Mouse (Mus musculus): Measurements from ENCODE around the gene Cdkal1. TPM values are rescaled to one million over a fixed set of nuclear protein-coding genes. Genes with fewer than 3 reads are reported as not detected.

The Cdkal1 gene
- polyA plus RNA-seq, 1 experiment, result 11.5 TPM

- WGBS, result 68% methylated on average over 4 of the region's 4 CpGs
- Histone ChIP-seq H3K27ac (ENCODE audit: control insufficient read depth, insufficient read depth, low read depth, low read length, poor library complexity) (no peak overlapping the region), H3K4me3 (replicated peaks; ENCODE audit: control insufficient read depth, low read depth, low read length) (no peak overlapping the region), H3K4me1 (ENCODE audit: control insufficient read depth, insufficient read depth, low read length) (no peaks in the 10 kb centered on the region)
- TF ChIP-seq POLR2A (IDR thresholded peaks at IDR 0.05; ENCODE audit: borderline replicate concordance, control insufficient read depth, low read depth, low read length) (no peak), CTCF (IDR thresholded peaks at IDR 0.05; ENCODE audit: control insufficient read depth, insufficient read depth, low read length) (no peak)
Observed at GRCm38 (mm10) chr13:29185545-29185944, 669.9 kb downstream of the Cdkal1 start.

- no peak overlapping the region for H3K4me3 ChIP-seq (replicated peaks; ENCODE audit: control insufficient read depth, low read depth, low read length)
- no peaks in the 10 kb centered on the region for H3K4me1 ChIP-seq (ENCODE audit: control insufficient read depth, insufficient read depth, low read length)
- H3K27ac ChIP-seq (ENCODE audit: control insufficient read depth, insufficient read depth, low read depth, low read length, poor library complexity), result no peak overlapping the region
- TF ChIP-seq CTCF (IDR thresholded peaks at IDR 0.05; ENCODE audit: control insufficient read depth, insufficient read depth, low read length), result no peak
- TF ChIP-seq POLR2A (IDR thresholded peaks at IDR 0.05; ENCODE audit: borderline replicate concordance, control insufficient read depth, low read depth, low read length), result no peak
- 82% methylated on average over 2 of the region's 2 CpGs for WGBS
Observed at GRCm38 (mm10) chr13:29184545-29184944, 670.9 kb downstream of the Cdkal1 start.

GRCm38 (mm10) chr13:29179861-29180260 is 675.6 kb downstream of the Cdkal1 start:
- H3K4me1 ChIP-seq (ENCODE audit: control insufficient read depth, insufficient read depth, low read length), result no peaks in the 10 kb centered on the region
- TF ChIP-seq POLR2A (IDR thresholded peaks at IDR 0.05; ENCODE audit: borderline replicate concordance, control insufficient read depth, low read depth, low read length), result no peak
- no peak for TF ChIP-seq CTCF (IDR thresholded peaks at IDR 0.05; ENCODE audit: control insufficient read depth, insufficient read depth, low read length)
- 87% methylated on average over 4 of the region's 4 CpGs for WGBS
- H3K4me3 ChIP-seq (replicated peaks; ENCODE audit: control insufficient read depth, low read depth, low read length), result no peak overlapping the region
- H3K27ac ChIP-seq (ENCODE audit: control insufficient read depth, insufficient read depth, low read depth, low read length, poor library complexity), result no peak overlapping the region

- no peak for TF ChIP-seq POLR2A (IDR thresholded peaks at IDR 0.05; ENCODE audit: borderline replicate concordance, control insufficient read depth, low read depth, low read length)
- no peak for TF ChIP-seq CTCF (IDR thresholded peaks at IDR 0.05; ENCODE audit: control insufficient read depth, insufficient read depth, low read length)
- no peaks in the 10 kb centered on the region for H3K4me1 ChIP-seq (ENCODE audit: control insufficient read depth, insufficient read depth, low read length)
- 78% methylated on average over 4 of the region's 4 CpGs for WGBS
Observed at GRCm38 (mm10) chr13:29179260-29179659, 676.2 kb downstream of the Cdkal1 start.

GRCm38 (mm10) chr13:29177889-29178486 is 677.5 kb downstream of the Cdkal1 start:
- H3K4me3 ChIP-seq (replicated peaks; ENCODE audit: control insufficient read depth, low read depth, low read length), result no peak overlapping the region
- WGBS, result 66% methylated on average over 5 of the region's 5 CpGs
- TF ChIP-seq CTCF (IDR thresholded peaks at IDR 0.05; ENCODE audit: control insufficient read depth, insufficient read depth, low read length), result no peak
- no peak for TF ChIP-seq POLR2A (IDR thresholded peaks at IDR 0.05; ENCODE audit: borderline replicate concordance, control insufficient read depth, low read depth, low read length)

More at GRCm38 (mm10) chr13:29179260-29179659, 676.2 kb downstream of the Cdkal1 start:
- H3K27ac ChIP-seq (ENCODE audit: control insufficient read depth, insufficient read depth, low read depth, low read length, poor library complexity), result no peak overlapping the region
- H3K4me3 ChIP-seq (replicated peaks; ENCODE audit: control insufficient read depth, low read depth, low read length), result no peak overlapping the region

GRCm38 (mm10) chr13:29169356-29169755 is 686.1 kb downstream of the Cdkal1 start:
- WGBS, result 17% methylated on average over 1 of the region's 1 CpGs
- no peak for TF ChIP-seq POLR2A (IDR thresholded peaks at IDR 0.05; ENCODE audit: borderline replicate concordance, control insufficient read depth, low read depth, low read length)
- TF ChIP-seq CTCF (IDR thresholded peaks at IDR 0.05; ENCODE audit: control insufficient read depth, insufficient read depth, low read length), result no peak
- no peak overlapping the region for H3K4me3 ChIP-seq (replicated peaks; ENCODE audit: control insufficient read depth, low read depth, low read length)
- no peak overlapping the region for H3K27ac ChIP-seq (ENCODE audit: control insufficient read depth, insufficient read depth, low read depth, low read length, poor library complexity)
- H3K4me1 ChIP-seq (ENCODE audit: control insufficient read depth, insufficient read depth, low read length), result no peaks in the 10 kb centered on the region

More at GRCm38 (mm10) chr13:29177889-29178486, 677.5 kb downstream of the Cdkal1 start:
- no peaks in the 10 kb centered on the region for H3K4me1 ChIP-seq (ENCODE audit: control insufficient read depth, insufficient read depth, low read length)
- no peak overlapping the region for H3K27ac ChIP-seq (ENCODE audit: control insufficient read depth, insufficient read depth, low read depth, low read length, poor library complexity)

- 64% methylated on average over 15 of the region's 15 CpGs for WGBS
- no peak overlapping the region for H3K4me3 ChIP-seq (replicated peaks; ENCODE audit: control insufficient read depth, low read depth, low read length)
- TF ChIP-seq POLR2A (IDR thresholded peaks at IDR 0.05; ENCODE audit: borderline replicate concordance, control insufficient read depth, low read depth, low read length) (no peak), CTCF (IDR thresholded peaks at IDR 0.05; ENCODE audit: control insufficient read depth, insufficient read depth, low read length) (no peak)
- H3K4me1 ChIP-seq (ENCODE audit: control insufficient read depth, insufficient read depth, low read length), result no peaks in the 10 kb centered on the region
- no peak overlapping the region for H3K27ac ChIP-seq (ENCODE audit: control insufficient read depth, insufficient read depth, low read depth, low read length, poor library complexity)
Observed at GRCm38 (mm10) chr13:29164845-29165524, 690.5 kb downstream of the Cdkal1 start.

GRCm38 (mm10) chr13:29162867-29163514 is 692.5 kb downstream of the Cdkal1 start:
- no peak overlapping the region for H3K4me3 ChIP-seq (replicated peaks; ENCODE audit: control insufficient read depth, low read depth, low read length)
- H3K4me1 ChIP-seq (ENCODE audit: control insufficient read depth, insufficient read depth, low read length), result no peaks in the 10 kb centered on the region
- 77% methylated on average over 2 of the region's 2 CpGs for WGBS
- no peak overlapping the region for H3K27ac ChIP-seq (ENCODE audit: control insufficient read depth, insufficient read depth, low read depth, low read length, poor library complexity)
- no peak for TF ChIP-seq POLR2A (IDR thresholded peaks at IDR 0.05; ENCODE audit: borderline replicate concordance, control insufficient read depth, low read depth, low read length)
- TF ChIP-seq CTCF (IDR thresholded peaks at IDR 0.05; ENCODE audit: control insufficient read depth, insufficient read depth, low read length), result no peak
